Mouse (Mus musculus) cerebellum, adult 2 months (tissue): ENCODE measurements around the gene Nxpe4. TPM values are rescaled to one million over a fixed set of nuclear protein-coding genes. Genes with fewer than 3 reads are reported as not detected.

Experiments used
- DNase-seq, 2 experiments: peaks; one replicate each; pipeline ENCODE4 v3.0.0; 2021
- H3K27ac ChIP-seq: fragments of 200-500 bp; 2 replicates; pipeline ENCODE4 v1.5.1; 2012; ENCODE audit warnings: low read length, control low read depth, inconsistent platforms; ENCODE audit not compliant: insufficient read depth
- H3K27me3 ChIP-seq: fragments of 200-500 bp; 2 replicates; pipeline ENCODE4 v1.6.1; 2012; ENCODE audit warnings: inconsistent platforms, mild to moderate bottlenecking, low read length, moderate library complexity; ENCODE audit not compliant: control insufficient read depth, insufficient read depth
- H3K4me1 ChIP-seq: fragments of 200-500 bp; 2 replicates; pipeline ENCODE4 v1.6.1; 2011; ENCODE audit warnings: low read length; ENCODE audit not compliant: control insufficient read depth, insufficient read depth
- H3K4me3 ChIP-seq: fragments of 200-500 bp; replicated peaks from 2 replicates; pipeline ENCODE3; 2011; ENCODE audit warnings: mild to moderate bottlenecking, low read depth, low read length, control low read depth; ENCODE audit not compliant: insufficient read depth
- CTCF ChIP-seq: fragments of 200-500 bp; IDR thresholded peaks from 2 replicates; pipeline ENCODE4 v1.5.1; 2011; ENCODE audit warnings: low read depth, mild to moderate bottlenecking, control low read depth, low read length, moderate library complexity, borderline replicate concordance; ENCODE audit not compliant: insufficient read depth
- POLR2A ChIP-seq: fragments of 200-500 bp; IDR thresholded peaks from 2 replicates; pipeline ENCODE4 v1.6.1; 2011; ENCODE audit warnings: low read length, control low read depth, borderline replicate concordance; ENCODE audit not compliant: insufficient read depth
- WGBS: fragments of 180-500 bp; shearing (Covaris S2); methylation state at CpG from one replicate; pipeline ENCODE4 v1.1.7; 2018; 5-methylcytosine and 5-hydroxymethylcytosine counted together
- polyA plus RNA-seq: library from polyadenylated mRNA; depleted of rRNA; stranded (reverse); fragments of >200 nt; gene quantifications from 2 replicates; pipeline ENCODE4 v1.2.3, GENCODE M21; 2012

The Nxpe4 gene
- polyA plus RNA-seq, 1 experiment: 7.6 TPM

DNA sequence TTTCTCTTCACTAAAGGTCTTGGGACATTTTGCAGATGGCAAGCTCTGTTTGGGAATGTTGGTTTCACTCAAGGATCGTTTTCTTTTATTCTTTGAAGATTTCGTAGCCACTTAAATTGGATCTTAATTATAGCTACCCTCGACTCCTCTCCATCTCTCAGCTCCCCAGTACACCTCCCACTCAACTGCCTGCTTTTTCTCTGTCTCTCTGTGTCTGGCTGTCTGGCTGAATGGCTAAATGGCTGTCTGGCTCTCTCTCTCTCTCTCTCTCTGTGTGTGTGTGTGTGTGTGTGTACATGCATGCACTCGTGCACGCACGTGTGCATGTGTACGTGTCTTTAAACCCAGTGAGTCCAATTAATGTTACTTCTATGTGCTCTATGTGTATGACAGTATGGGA is 19.5 kb downstream of the Nxpe4 start:
- Histone ChIP-seq H3K4me1 (peaks cover 6% of the 10 kb centered on the region; the same call in 1 of the 2 replicates), H3K27ac (no peak overlapping the region), H3K27me3 (no peaks in the 10 kb centered on the region), H3K4me3 (no peak overlapping the region)
- TF ChIP-seq CTCF: no peak
- TF ChIP-seq POLR2A: no peak
- WGBS: 96% methylated on average over 7 of the region's 7 CpGs
- DNase-seq: no peak

- DNase-seq: peak in 1 of 2 experiments; percentile 17
- Histone ChIP-seq H3K27me3 (no peaks in the 10 kb centered on the region), H3K27ac (no peak overlapping the region), H3K4me1 (peaks cover 6% of the 10 kb centered on the region; the same call in 1 of the 2 replicates), H3K4me3 (no peak overlapping the region)
- no peak for TF ChIP-seq CTCF
- no peak for TF ChIP-seq POLR2A
- WGBS: 34% methylated on average over 7 of the region's 7 CpGs
These were observed 21.0 kb downstream of the Nxpe4 start for GRCm38 (mm10) chr9:48182718-48183414.

- DNase-seq: peak; percentile 33 to 36
- H3K27ac ChIP-seq: no peak overlapping the region
- no peaks in the 10 kb centered on the region for H3K27me3 ChIP-seq
- H3K4me1 ChIP-seq: peaks cover 6% of the 10 kb centered on the region; the same call in 1 of the 2 replicates
- 27% methylated on average over 7 of the region's 7 CpGs for WGBS
- TF ChIP-seq POLR2A (no peak), CTCF (no peak)
- H3K4me3 ChIP-seq: no peak overlapping the region
These were observed 22.5 kb downstream of the Nxpe4 start for GRCm38 (mm10) chr9:48184319-48184718.

DNA sequence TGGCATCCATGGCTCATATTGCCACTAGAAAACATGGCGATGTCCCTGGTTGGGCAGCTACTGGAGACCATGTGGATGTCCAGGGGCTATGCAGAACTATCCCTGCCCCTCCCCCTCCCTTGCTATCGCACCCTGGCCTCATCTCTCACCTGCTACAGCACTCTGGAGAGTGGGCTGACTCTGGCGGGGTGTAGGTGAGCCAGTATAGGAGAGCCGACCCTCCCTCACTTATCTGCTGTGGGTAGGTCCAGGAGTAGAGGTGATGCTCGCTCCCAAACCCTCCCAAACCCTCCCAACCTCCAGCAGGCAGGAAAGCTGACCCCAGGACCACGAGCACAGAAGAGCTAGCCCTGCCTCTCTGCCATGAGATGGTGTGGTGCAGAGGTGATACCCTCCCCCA is 27.0 kb downstream of the Nxpe4 start:
- TF ChIP-seq POLR2A (no peak), CTCF (no peak)
- WGBS: 91% methylated on average over 6 of the region's 6 CpGs
- Histone ChIP-seq H3K27ac (no peak overlapping the region), H3K4me3 (no peak overlapping the region), H3K27me3 (no peaks in the 10 kb centered on the region), H3K4me1 (peaks cover 6% of the 10 kb centered on the region; the same call in 1 of the 2 replicates)
- DNase-seq: no peak

- Histone ChIP-seq H3K27ac (no peak overlapping the region), H3K27me3 (no peaks in the 10 kb centered on the region)
- DNase-seq: no peak
These were observed 35.6 kb downstream of the Nxpe4 start for GRCm38 (mm10) chr9:48197458-48197884.

GRCm38 (mm10) chr9:48210970-48211369 is 49.1 kb downstream of the Nxpe4 start:
- Histone ChIP-seq H3K27me3 (no peaks in the 10 kb centered on the region), H3K27ac (no peak overlapping the region), H3K4me3 (no peak overlapping the region), H3K4me1 (0 out of 2 replicates have a peak, but pooled peaks cover 3% of the 10 kb centered on the region)
- no peak for TF ChIP-seq POLR2A
- 94% methylated on average over 6 of the region's 6 CpGs for WGBS
- no peak for DNase-seq

More at GRCm38 (mm10) chr9:48197458-48197884, 35.6 kb downstream of the Nxpe4 start:
- 56% methylated on average over 12 of the region's 12 CpGs for WGBS
- TF ChIP-seq CTCF: no peak
- TF ChIP-seq POLR2A: no peak
- Histone ChIP-seq H3K4me3 (no peak overlapping the region), H3K4me1 (no peaks in the 10 kb centered on the region)

GRCm38 (mm10) chr9:48211912-48212311 is 50.1 kb downstream of the Nxpe4 start:
- no peak for DNase-seq
- TF ChIP-seq POLR2A (no peak), CTCF (no peak)
- no peak overlapping the region for H3K27ac ChIP-seq
- no peaks in the 10 kb centered on the region for H3K27me3 ChIP-seq
- 96% methylated on average over 5 of the region's 5 CpGs for WGBS
- no peak overlapping the region for H3K4me3 ChIP-seq
- peaks cover 5% of the 10 kb centered on the region; the same call in 1 of the 2 replicates for H3K4me1 ChIP-seq

GRCm38 (mm10) chr9:48214751-48215150 is 52.9 kb downstream of the Nxpe4 start:
- no peak overlapping the region for H3K4me3 ChIP-seq
- no peak overlapping the region for H3K27ac ChIP-seq
- TF ChIP-seq POLR2A (no peak), CTCF (no peak)
- no peaks in the 10 kb centered on the region for H3K27me3 ChIP-seq
- DNase-seq: no peak
- peaks cover 5% of the 10 kb centered on the region; the same call in 1 of the 2 replicates for H3K4me1 ChIP-seq
- 43% methylated on average over 9 of the region's 9 CpGs for WGBS
